In genomic region chr13:3596232-3596631, GRCm38 (mm10) we compare ENCODE assay signal across 27 mouse cellular contexts.
"Had no signal": no experiment of that assay in that cellular context is flagged by ENCODE, and none has a peak within 500 bp of the region (broad histone marks: within the 10 kb centered on the region; RNA-seq: fewer than 3 reads in every experiment).

No protein-coding gene starts in this region.

- DNase-seq: cerebellum, adult 9-10 months; cerebellum, adult 9-11 months; cerebellum, postnatal 10 days; cerebellum, postnatal 14 days; cerebellum, postnatal 25 days; cerebellum, postnatal 36 days; embryo, embryonic 11 days; forebrain, postnatal 0 days; gastrocnemius, adult 2 months; gastrocnemius, postnatal 10 days; gastrocnemius, postnatal 14 days; gastrocnemius, postnatal 25 days; gastrocnemius, postnatal 36 days; heart, adult 11 months; heart, adult 18-20 months; heart, adult 2 months had no signal

- H3K4me3 ChIP-seq: embryonic facial prominence, embryonic 10.5 days; embryonic facial prominence, embryonic 12.5 days; embryonic facial prominence, embryonic 13.5 days; embryonic facial prominence, embryonic 15.5 days; erythroblast, embryonic 14.5 days; forebrain, embryonic 10.5 days; forebrain, embryonic 12.5 days; forebrain, embryonic 13.5 days; forebrain, embryonic 15.5 days; gastrocnemius, adult 2 months; heart, adult 2 months had no signal

- H3K9me3 ChIP-seq: embryonic facial prominence, embryonic 10.5 days; embryonic facial prominence, embryonic 12.5 days; embryonic facial prominence, embryonic 13.5 days; embryonic facial prominence, embryonic 15.5 days; forebrain, embryonic 10.5 days; forebrain, embryonic 12.5 days; forebrain, embryonic 13.5 days; forebrain, embryonic 15.5 days had no signal

- ATAC-seq: forebrain, embryonic 13.5 days; forebrain, embryonic 14.5 days; forebrain, embryonic 15.5 days; forebrain, embryonic 16.5 days; forebrain, postnatal 0 days had no signal

- H3K9ac ChIP-seq: embryonic facial prominence, embryonic 12.5 days; embryonic facial prominence, embryonic 13.5 days; embryonic facial prominence, embryonic 15.5 days; forebrain, embryonic 12.5 days; forebrain, embryonic 13.5 days; forebrain, embryonic 15.5 days; forebrain, postnatal 0 days had no signal

- H3K4me1 ChIP-seq: embryonic facial prominence, embryonic 10.5 days; embryonic facial prominence, embryonic 12.5 days; embryonic facial prominence, embryonic 13.5 days; embryonic facial prominence, embryonic 15.5 days; forebrain, embryonic 10.5 days; forebrain, embryonic 12.5 days; forebrain, embryonic 13.5 days; forebrain, embryonic 15.5 days had no signal

- H3K27ac ChIP-seq: embryonic facial prominence, embryonic 10.5 days; embryonic facial prominence, embryonic 12.5 days; embryonic facial prominence, embryonic 13.5 days; embryonic facial prominence, embryonic 15.5 days; forebrain, embryonic 10.5 days; forebrain, embryonic 12.5 days; forebrain, embryonic 13.5 days; forebrain, embryonic 15.5 days; gastrocnemius, adult 2 months; heart, adult 2 months had no signal

- H3K27me3 ChIP-seq: embryonic facial prominence, embryonic 12.5 days; embryonic facial prominence, embryonic 13.5 days; embryonic facial prominence, embryonic 15.5 days; forebrain, embryonic 12.5 days; forebrain, embryonic 13.5 days; forebrain, embryonic 15.5 days had no signal
